Mouse (Mus musculus) mammary gland, adult 2 months (tissue): ENCODE measurements around the gene Magea5. TPM values are rescaled to one million over a fixed set of nuclear protein-coding genes. Genes with fewer than 3 reads are reported as not detected.

Source experiments
- polyA plus RNA-seq: library from polyadenylated mRNA; depleted of rRNA; stranded (reverse); fragments of >200 nt; gene quantifications from 2 replicates; pipeline ENCODE4 v1.2.3, GENCODE M21; 2012; ENCODE audit warnings: low replicate concordance; rRNA removed

The Magea5 gene
- polyA plus RNA-seq = not detected in 2 replicates

DNA sequence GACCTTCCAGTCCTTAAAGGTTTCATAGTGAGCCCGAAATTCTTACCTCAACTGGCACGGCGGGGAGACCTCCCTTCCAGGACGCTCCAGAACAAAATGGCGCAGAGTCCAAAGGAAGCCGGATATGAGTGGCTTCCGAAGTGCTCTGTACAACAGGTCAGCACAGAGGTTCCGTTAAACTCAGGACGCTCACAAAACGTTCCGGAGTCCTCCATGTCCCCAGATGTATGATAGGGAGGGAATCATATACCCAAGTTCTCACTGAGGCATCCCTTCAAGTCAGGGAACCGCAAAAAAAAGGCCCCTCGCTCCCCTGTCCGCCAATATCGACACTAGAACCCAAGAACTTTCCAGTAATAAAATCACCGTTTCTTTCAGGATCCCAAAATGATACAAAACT is at the start of gene Magea5:
TSS of gene Magea5 (minus strand) at position 101 of the 400 bp plus-strand sequence.

GRCm38 (mm10) chrX:155093566-155093965 is 30.6 kb upstream of the Magea5 start, which contains the start of gene Magea2:
Gene Magea2 (minus strand): TSS chrX:155093666.

GRCm38 (mm10) chrX:155089693-155090092 is 26.7 kb upstream of the Magea5 start, which contains the start of gene Magea1:
Gene Magea1 (minus strand): TSS chrX:155089793.

Other genes starting within 250 kb of the Magea5 start
- gene Cldn34b1, start 172.9 kb downstream of the Magea5 start, polyA plus RNA-seq = not detected in 2 replicates
- gene Magea6, start 127.2 kb downstream of the Magea5 start, polyA plus RNA-seq = not detected in 2 replicates
- not detected in 2 replicates for gene Magea3, start 113.6 kb downstream of the Magea5 start, polyA plus RNA-seq
- not detected in 2 replicates for gene Magea8, start 67.3 kb downstream of the Magea5 start, polyA plus RNA-seq
- not detected in 2 replicates for gene Magea1, start 26.6 kb upstream of the Magea5 start, polyA plus RNA-seq
- gene Magea2, start 30.5 kb upstream of the Magea5 start, polyA plus RNA-seq = not detected in 2 replicates
- gene Cldn34b2, start 65.3 kb upstream of the Magea5 start, polyA plus RNA-seq = not detected in 2 replicates
- gene Sat1, start 153.3 kb upstream of the Magea5 start, polyA plus RNA-seq = 17.6 and 51.3 TPM in 2 replicates
- gene Acot9, start 199.3 kb upstream of the Magea5 start, polyA plus RNA-seq = 10.8 and 24.0 TPM in 2 replicates